ENCODE assay signal across 9 mouse cellular contexts in genomic region chr15:78868826-78869233, GRCm38 (mm10). TPM values are rescaled to one million over a fixed set of nuclear protein-coding genes. Genes with fewer than 3 reads are reported as not detected.
DNase-seq lines count a peak whose midpoint lies in the region; ATAC-seq and TF ChIP-seq lines count a peak whose summit lies in the region.
"Had no signal": no experiment of that assay in that cellular context is flagged by ENCODE, and none has a peak within 500 bp of the region (broad histone marks: within the 10 kb centered on the region; RNA-seq: fewer than 3 reads in every experiment).

No protein-coding gene starts in this region.

- H3K27me3 ChIP-seq in heart, postnatal 0 days (ENCODE audit: control insufficient read depth, insufficient read depth, low read length), result no peaks in the 10 kb centered on the region
- no peaks in the 10 kb centered on the region for H3K27me3 ChIP-seq in lung, postnatal 0 days (replicated peaks; ENCODE audit: insufficient read depth, low read length)

- no peak for DNase-seq in frontal cortex, postnatal 25 days (ENCODE audit: low spot score in 2 of 2)
- peak; percentile 42 for DNase-seq in 416B (ENCODE audit: low read depth)
- no peak for DNase-seq in heart, postnatal 0 days (ENCODE audit: low spot score)
- DNase-seq in lung, postnatal 0 days (ENCODE audit: low spot score), result peak; percentile 89
- DNase-seq in cerebellum, adult 11-12 months, result no peak
- no peak for DNase-seq in adrenal gland, adult 2 months
- DNase-seq in urinary bladder, adult 2 months (ENCODE audit: low spot score), result no peak

- TF ChIP-seq CTCF in heart, postnatal 0 days (IDR thresholded peaks at IDR 0.05; ENCODE audit: low read depth), result no peak
- no peak for TF ChIP-seq CTCF in lung, postnatal 0 days (IDR thresholded peaks at IDR 0.05)

- ATAC-seq in frontal cortex, adult (ENCODE audit: low TSS enrichment), result peak; percentile 25; the same call in 1 of the 2 replicates
- ATAC-seq in heart, postnatal 0 days (ENCODE audit: insufficient read depth, low read depth), result no peak
- ATAC-seq in lung, postnatal 0 days, result peak; percentile 86

- 57% methylated on average over 7 of the region's 7 CpGs for WGBS in heart, postnatal 0 days
- whole genome bisulfite sequencing in lung, postnatal 0 days, result 31% methylated on average over 7 of the region's 7 CpGs

- H3K4me2 ChIP-seq in heart, postnatal 0 days (ENCODE audit: low read depth, low read length), result no peak overlapping the region
- 0 out of 2 replicates have a peak overlapping the region, but pooled peaks have one; percentile 6 for H3K4me2 ChIP-seq in lung, postnatal 0 days (replicated peaks; ENCODE audit: low read depth, low read length)

- no peak overlapping the region for H3K4me3 ChIP-seq in heart, postnatal 0 days (ENCODE audit: low read depth, low read length)
- no peak overlapping the region for H3K4me3 ChIP-seq in lung, postnatal 0 days (ENCODE audit: low read depth, low read length)

- H3K9ac ChIP-seq in heart, postnatal 0 days (replicated peaks; ENCODE audit: low read depth, low read length), result no peak overlapping the region
- no peak overlapping the region for H3K9ac ChIP-seq in lung, postnatal 0 days (replicated peaks; ENCODE audit: low read depth)

- no peak for TF ChIP-seq EP300 in heart, postnatal 0 days (IDR thresholded peaks at IDR 0.05; ENCODE audit: low read depth)
- TF ChIP-seq EP300 in lung, postnatal 0 days (IDR thresholded peaks at IDR 0.05), result no peak

- H3K27ac ChIP-seq in heart, postnatal 0 days (ENCODE audit: low read depth), result peak overlapping the region; percentile 73
- peak overlapping the region; percentile 92 for H3K27ac ChIP-seq in lung, postnatal 0 days (ENCODE audit: low read length)

- 0 out of 2 replicates have a peak, but pooled peaks cover 3% of the 10 kb centered on the region for H3K4me1 ChIP-seq in heart, postnatal 0 days (ENCODE audit: control insufficient read depth, insufficient read depth)
- H3K4me1 ChIP-seq in lung, postnatal 0 days (ENCODE audit: insufficient read depth, low read depth, low read length), result peaks cover 20% of the 10 kb centered on the region; the same call in 1 of the 2 replicates

- no peaks in the 10 kb centered on the region for H3K9me3 ChIP-seq in heart, postnatal 0 days (replicated peaks; ENCODE audit: control insufficient read depth, low read length)
- H3K9me3 ChIP-seq in lung, postnatal 0 days (ENCODE audit: low read length), result no peaks in the 10 kb centered on the region

- no peaks in the 10 kb centered on the region for H3K36me3 ChIP-seq in heart, postnatal 0 days (replicated peaks; ENCODE audit: control insufficient read depth, insufficient read depth, low read length)
- H3K36me3 ChIP-seq in lung, postnatal 0 days (ENCODE audit: insufficient read depth, low read length), result no peaks in the 10 kb centered on the region

RNA-seq across cellular contexts. Expression of gene Gga1, which starts 8.2 kb away (rescaled TPM):
- total RNA-seq in heart, postnatal 0 days (2014; rRNA removed; ENCODE audit: low replicate concordance), result 32.4 and 40.5 TPM in 2 replicates
- polyA plus RNA-seq in heart, postnatal 0 days (2015; fragmentation: Nextera tagmentation; extraction: Ambion mirVana), result 30.1 and 32.4 TPM in 2 replicates
- polyA plus RNA-seq in lung, postnatal 0 days (2015; fragmentation: Nextera tagmentation; extraction: Ambion mirVana), result 49.7 and 51.5 TPM in 2 replicates
- total RNA-seq in adrenal gland, adult 2 months (2021), result 10 to 100 TPM; 51.9 to 56.2 TPM
- polyA plus RNA-seq in adrenal gland, adult 2 months (2012; rRNA removed), result 138 and 147 TPM in 2 replicates
- polyA plus RNA-seq in urinary bladder, adult 2 months (2012; rRNA removed), result 53.5 and 56.7 TPM in 2 replicates

RNA-seq across cellular contexts. Expression of gene Lgals2, which starts 13.5 kb away (rescaled TPM):
- 4.6 TPM in 1 of 2 replicates, not detected in the other for total RNA-seq in heart, postnatal 0 days (2014; rRNA removed; ENCODE audit: low replicate concordance)
- 0.27 and 0.36 TPM in 2 replicates for polyA plus RNA-seq in heart, postnatal 0 days (2015; fragmentation: Nextera tagmentation; extraction: Ambion mirVana)
- polyA plus RNA-seq in lung, postnatal 0 days (2015; fragmentation: Nextera tagmentation; extraction: Ambion mirVana), result 1.6 and 2.4 TPM in 2 replicates
- 1 to 10 TPM in 1 of 2 experiments, under 1 TPM in 1; 0.52 to 1.8 TPM for total RNA-seq in adrenal gland, adult 2 months (2021)
- polyA plus RNA-seq in adrenal gland, adult 2 months (2012; rRNA removed), result 0.73 and 0.74 TPM in 2 replicates
- polyA plus RNA-seq in urinary bladder, adult 2 months (2012; rRNA removed), result 1.3 and 2.1 TPM in 2 replicates
- total RNA-seq: gastrocnemius, postnatal 4 days had no signal

RNA-seq across cellular contexts. Expression of gene Cdc42ep1, which starts 26.4 kb away (rescaled TPM):
- total RNA-seq in heart, postnatal 0 days (2014; rRNA removed; ENCODE audit: low replicate concordance), result 44.7 and 52.5 TPM in 2 replicates
- polyA plus RNA-seq in heart, postnatal 0 days (2015; fragmentation: Nextera tagmentation; extraction: Ambion mirVana), result 27.1 and 27.4 TPM in 2 replicates
- 107 and 109 TPM in 2 replicates for polyA plus RNA-seq in lung, postnatal 0 days (2015; fragmentation: Nextera tagmentation; extraction: Ambion mirVana)
- total RNA-seq in adrenal gland, adult 2 months (2021), result 10 to 100 TPM; 36.9 to 57.2 TPM
- 100 and 122 TPM in 2 replicates for polyA plus RNA-seq in adrenal gland, adult 2 months (2012; rRNA removed)
- 21.0 and 21.6 TPM in 2 replicates for polyA plus RNA-seq in urinary bladder, adult 2 months (2012; rRNA removed)

RNA-seq across cellular contexts. Expression of gene Gm49510, which starts 30.6 kb away (rescaled TPM):
- total RNA-seq in heart, postnatal 0 days (2014; rRNA removed; ENCODE audit: low replicate concordance), result 0.73 TPM in 1 of 2 replicates, not detected in the other
- polyA plus RNA-seq in heart, postnatal 0 days (2015; fragmentation: Nextera tagmentation; extraction: Ambion mirVana), result 0.08 and 0.18 TPM in 2 replicates
- 0.10 and 0.42 TPM in 2 replicates for polyA plus RNA-seq in lung, postnatal 0 days (2015; fragmentation: Nextera tagmentation; extraction: Ambion mirVana)
- not detected for total RNA-seq in adrenal gland, adult 2 months (2021)
- not detected in 2 replicates for polyA plus RNA-seq in adrenal gland, adult 2 months (2012; rRNA removed)
- 0.04 and 0.06 TPM in 2 replicates for polyA plus RNA-seq in urinary bladder, adult 2 months (2012; rRNA removed)
- total RNA-seq: gastrocnemius, postnatal 4 days had no signal

RNA-seq across cellular contexts. Expression of gene Sh3bp1, which starts 30.7 kb away (rescaled TPM):
- 9.8 and 11.7 TPM in 2 replicates for total RNA-seq in heart, postnatal 0 days (2014; rRNA removed; ENCODE audit: low replicate concordance)
- polyA plus RNA-seq in heart, postnatal 0 days (2015; fragmentation: Nextera tagmentation; extraction: Ambion mirVana), result 6.4 and 7.0 TPM in 2 replicates
- 12.7 and 12.8 TPM in 2 replicates for polyA plus RNA-seq in lung, postnatal 0 days (2015; fragmentation: Nextera tagmentation; extraction: Ambion mirVana)
- 10 to 100 TPM in 1 of 2 experiments, 1 to 10 TPM in 1; 4.6 to 11.0 TPM for total RNA-seq in adrenal gland, adult 2 months (2021)
- 54.1 and 60.0 TPM in 2 replicates for polyA plus RNA-seq in adrenal gland, adult 2 months (2012; rRNA removed)
- polyA plus RNA-seq in urinary bladder, adult 2 months (2012; rRNA removed), result 34.6 and 35.1 TPM in 2 replicates

Comparison
In these comparisons a context has a peak if more than half of its experiments do, and no peak if none do; other contexts are left out.
1. DNase-seq: peak in 416B (single experiment) and lung, postnatal 0 days (single experiment); none in frontal cortex, postnatal 25 days (0 of 2), heart, postnatal 0 days (single experiment), cerebellum, adult 11-12 months (single experiment), adrenal gland, adult 2 months (single experiment) and urinary bladder, adult 2 months (single experiment).